Mouse (Mus musculus): ENCODE measurements around the gene Irf2bpl. TPM values are rescaled to one million over a fixed set of nuclear protein-coding genes. Genes with fewer than 3 reads are reported as not detected.
A peak's percentile ranks its signal among the peaks of the same experiment; 100 is the strongest.

Irf2bpl gene
- polyA plus RNA-seq, 1 experiment from 2014 or later, result 53.9 TPM

- 63% methylated on average over 10 of the region's 10 CpGs for WGBS
- H3K9me3 ChIP-seq, result no peaks in the 10 kb centered on the region
- no peak overlapping the region for H3K4me2 ChIP-seq (replicated peaks)
- peaks cover 15% of the 10 kb centered on the region for H3K4me1 ChIP-seq
- no peak for ATAC-seq (ENCODE audit: insufficient number of reproducible peaks, insufficient read depth, low FRiP score, low TSS enrichment)
- H3K27me3 ChIP-seq, result no peaks in the 10 kb centered on the region
- no peaks in the 10 kb centered on the region for H3K36me3 ChIP-seq
- no peak overlapping the region for H3K4me3 ChIP-seq
- H3K27ac ChIP-seq, result no peak overlapping the region
- H3K9ac ChIP-seq, result no peak overlapping the region
These were observed 34.5 kb downstream of the Irf2bpl start for GRCm38 (mm10) chr12:86849945-86850626.

DNA sequence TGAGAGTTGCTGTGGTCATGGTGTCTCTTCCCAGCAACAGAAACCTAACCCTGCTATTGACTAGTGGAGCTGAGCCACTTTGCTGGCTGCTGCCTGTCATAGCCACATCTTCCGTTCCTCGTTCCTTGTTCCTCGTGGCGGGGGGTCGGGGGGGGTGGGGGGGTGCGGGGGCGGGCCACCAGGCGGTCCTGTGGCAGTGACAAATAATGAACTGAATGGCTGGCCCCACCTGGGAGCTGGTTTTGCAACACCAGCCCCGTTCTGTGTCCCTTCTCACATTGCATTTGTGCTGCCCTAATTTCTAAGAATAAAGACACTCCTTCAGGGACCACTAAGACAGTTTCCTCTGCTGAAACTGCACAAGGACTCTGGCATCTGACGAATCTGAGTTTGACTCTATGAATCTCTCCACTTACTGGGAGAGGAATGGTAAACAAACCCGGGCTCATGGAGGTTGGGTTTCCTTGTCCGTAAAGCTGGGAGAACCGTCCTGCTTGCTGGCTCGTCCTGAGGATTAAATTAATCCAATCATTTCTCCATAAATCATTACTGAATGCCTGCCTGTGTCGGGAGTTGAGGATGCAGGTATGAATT is 41.6 kb downstream of the Irf2bpl start:
- no peaks in the 10 kb centered on the region for H3K27me3 ChIP-seq
- peaks cover 18% of the 10 kb centered on the region; the same call in 1 of the 2 replicates for H3K4me1 ChIP-seq
- no peak overlapping the region for H3K4me3 ChIP-seq
- H3K9me3 ChIP-seq, result no peaks in the 10 kb centered on the region
- H3K9ac ChIP-seq, result no peak overlapping the region
- H3K4me2 ChIP-seq (replicated peaks), result no peak overlapping the region
- 22% methylated on average over 15 of the region's 15 CpGs for WGBS
- no peaks in the 10 kb centered on the region for H3K36me3 ChIP-seq
- no peak for ATAC-seq (ENCODE audit: insufficient number of reproducible peaks, insufficient read depth, low FRiP score, low TSS enrichment)
- 0 out of 2 replicates have a peak overlapping the region, but pooled peaks have one; percentile 46 for H3K27ac ChIP-seq

DNA sequence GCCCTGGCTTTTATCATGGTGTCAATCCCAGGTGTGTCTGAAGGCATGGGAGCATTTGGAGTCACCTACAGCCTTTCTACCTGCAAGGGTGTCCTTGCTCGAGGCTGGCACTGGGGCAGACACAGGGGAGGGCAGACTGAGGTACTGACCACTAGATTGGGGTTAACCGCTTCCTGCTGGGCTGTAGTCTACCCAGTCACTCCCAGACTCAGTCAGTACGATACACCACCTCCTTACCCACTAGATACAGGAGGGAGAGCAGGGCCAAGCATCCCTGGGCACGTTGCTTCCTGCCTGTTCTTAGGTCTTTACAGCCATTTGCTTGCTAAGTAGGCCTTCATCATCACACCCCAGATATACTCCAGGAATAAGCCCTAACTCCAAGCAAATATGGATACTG is 44.1 kb downstream of the Irf2bpl start:
- Histone ChIP-seq H3K9ac (no peak overlapping the region), H3K27ac (no peak overlapping the region), H3K9me3 (no peaks in the 10 kb centered on the region), H3K4me2 (replicated peaks) (no peak overlapping the region), H3K4me3 (no peak overlapping the region), H3K4me1 (peaks cover 26% of the 10 kb centered on the region), H3K27me3 (no peaks in the 10 kb centered on the region), H3K36me3 (no peaks in the 10 kb centered on the region)
- 83% methylated on average over 4 of the region's 4 CpGs for WGBS
- ATAC-seq (ENCODE audit: insufficient number of reproducible peaks, insufficient read depth, low FRiP score, low TSS enrichment), result no peak

GRCm38 (mm10) chr12:86838181-86838580 is 46.4 kb downstream of the Irf2bpl start:
- no peaks in the 10 kb centered on the region for H3K9me3 ChIP-seq
- H3K4me2 ChIP-seq (replicated peaks), result no peak overlapping the region
- no peaks in the 10 kb centered on the region for H3K36me3 ChIP-seq
- H3K27me3 ChIP-seq, result no peaks in the 10 kb centered on the region
- H3K9ac ChIP-seq, result no peak overlapping the region
- 75% methylated on average over 2 of the region's 2 CpGs for WGBS
- 0 out of 2 replicates have a peak overlapping the region, but pooled peaks have one; percentile 17 for H3K27ac ChIP-seq
- H3K4me1 ChIP-seq, result peaks cover 27% of the 10 kb centered on the region
- ATAC-seq (ENCODE audit: insufficient number of reproducible peaks, insufficient read depth, low FRiP score, low TSS enrichment), result no peak
- H3K4me3 ChIP-seq, result no peak overlapping the region

GRCm38 (mm10) chr12:86836431-86837047 is 48.1 kb downstream of the Irf2bpl start:
- Histone ChIP-seq H3K27me3 (no peaks in the 10 kb centered on the region), H3K4me2 (replicated peaks) (no peak overlapping the region; the same call in 1 of the 2 replicates), H3K36me3 (no peaks in the 10 kb centered on the region), H3K9ac (no peak overlapping the region), H3K4me3 (no peak overlapping the region), H3K4me1 (peaks cover 35% of the 10 kb centered on the region), H3K9me3 (no peaks in the 10 kb centered on the region), H3K27ac (0 out of 2 replicates have a peak overlapping the region, but pooled peaks have one; percentile 19)
- WGBS, result 39% methylated on average over 23 of the region's 23 CpGs
- ATAC-seq (ENCODE audit: insufficient number of reproducible peaks, insufficient read depth, low FRiP score, low TSS enrichment), result peak; percentile 76; the same call in 1 of the 2 replicates

GRCm38 (mm10) chr12:86835899-86836298 is 48.7 kb downstream of the Irf2bpl start:
- H3K4me3 ChIP-seq, result no peak overlapping the region
- peaks cover 35% of the 10 kb centered on the region for H3K4me1 ChIP-seq
- 84% methylated on average over 3 of the region's 3 CpGs for WGBS
- no peak for ATAC-seq (ENCODE audit: insufficient number of reproducible peaks, insufficient read depth, low FRiP score, low TSS enrichment)
- no peak overlapping the region for H3K4me2 ChIP-seq (replicated peaks)
- no peak overlapping the region for H3K9ac ChIP-seq
- no peaks in the 10 kb centered on the region for H3K36me3 ChIP-seq
- H3K9me3 ChIP-seq, result no peaks in the 10 kb centered on the region
- H3K27me3 ChIP-seq, result no peaks in the 10 kb centered on the region
- no peak overlapping the region for H3K27ac ChIP-seq

DNA sequence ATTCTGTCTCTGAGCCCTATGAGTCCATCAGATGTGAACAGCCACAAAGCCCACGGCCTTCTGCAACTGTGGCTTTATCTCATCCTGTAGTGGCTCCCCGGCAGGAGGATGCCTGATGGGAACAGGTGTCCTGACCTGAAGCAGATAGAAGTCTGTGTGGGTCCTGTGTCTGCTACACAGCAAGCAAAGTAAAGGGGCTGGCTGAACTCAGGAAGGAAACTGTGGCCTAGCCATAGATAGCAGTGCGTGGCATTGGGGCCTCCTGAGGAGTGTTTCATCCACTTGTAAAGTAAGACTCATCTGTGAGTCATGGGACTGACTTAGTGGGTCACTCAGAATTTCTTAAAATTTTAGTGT is 50.2 kb downstream of the Irf2bpl start:
- Histone ChIP-seq H3K27ac (no peak overlapping the region), H3K4me2 (replicated peaks) (no peak overlapping the region), H3K9ac (no peak overlapping the region), H3K9me3 (no peaks in the 10 kb centered on the region), H3K4me3 (no peak overlapping the region), H3K4me1 (peaks cover 44% of the 10 kb centered on the region), H3K36me3 (no peaks in the 10 kb centered on the region), H3K27me3 (no peaks in the 10 kb centered on the region)
- 86% methylated on average over 3 of the region's 3 CpGs for WGBS
- ATAC-seq (ENCODE audit: insufficient number of reproducible peaks, insufficient read depth, low FRiP score, low TSS enrichment), result no peak

- Histone ChIP-seq H3K4me3 (no peak overlapping the region), H3K9me3 (no peaks in the 10 kb centered on the region), H3K27ac (no peak overlapping the region), H3K9ac (no peak overlapping the region), H3K36me3 (no peaks in the 10 kb centered on the region), H3K4me2 (replicated peaks) (no peak overlapping the region), H3K4me1 (peaks cover 41% of the 10 kb centered on the region), H3K27me3 (no peaks in the 10 kb centered on the region)
- no peak for ATAC-seq (ENCODE audit: insufficient number of reproducible peaks, insufficient read depth, low FRiP score, low TSS enrichment)
- WGBS, result 66% methylated on average over 6 of the region's 6 CpGs
These were observed 50.7 kb downstream of the Irf2bpl start for GRCm38 (mm10) chr12:86833711-86834415.

DNA sequence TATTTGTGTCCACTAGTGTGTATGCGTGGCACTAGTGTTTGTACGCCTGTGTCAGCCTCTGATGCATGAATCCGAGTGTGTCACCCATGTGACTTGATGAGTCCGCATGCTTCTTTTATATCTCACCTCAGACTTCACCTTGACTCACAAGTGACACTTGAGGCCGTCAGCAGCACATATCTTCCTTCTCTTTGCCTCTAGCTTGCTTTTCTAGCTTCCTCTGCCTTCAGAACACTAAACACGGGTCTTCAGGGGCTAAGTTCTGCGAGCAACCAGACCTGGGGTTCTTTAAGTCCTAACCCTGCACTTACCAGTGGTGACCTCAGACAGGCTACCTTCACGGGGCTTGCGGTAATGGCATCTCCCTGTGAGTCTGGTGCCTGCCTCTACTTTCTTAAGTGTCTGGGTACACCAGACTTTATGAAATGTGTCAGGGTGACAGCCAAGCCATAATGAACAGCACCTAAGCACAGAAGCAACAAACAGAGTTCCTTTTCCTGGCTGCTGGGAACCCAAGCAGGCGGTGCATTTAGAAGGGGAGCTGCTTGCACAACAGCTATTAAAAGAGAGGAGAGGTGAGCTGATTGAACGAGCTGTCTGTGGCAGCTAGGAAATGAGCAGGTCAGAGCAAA is 51.9 kb downstream of the Irf2bpl start:
- Histone ChIP-seq H3K27me3 (no peaks in the 10 kb centered on the region), H3K4me1 (peaks cover 34% of the 10 kb centered on the region), H3K27ac (peak overlapping the region; percentile 69), H3K4me2 (replicated peaks) (peak overlapping the region; percentile 35; the same call in 1 of the 2 replicates), H3K9ac (peak overlapping the region; percentile 21; the same call in 1 of the 2 replicates), H3K36me3 (no peaks in the 10 kb centered on the region), H3K9me3 (no peaks in the 10 kb centered on the region), H3K4me3 (no peak overlapping the region)
- 59% methylated on average over 11 of the region's 11 CpGs for WGBS
- no peak for ATAC-seq (ENCODE audit: insufficient number of reproducible peaks, insufficient read depth, low FRiP score, low TSS enrichment)

DNA sequence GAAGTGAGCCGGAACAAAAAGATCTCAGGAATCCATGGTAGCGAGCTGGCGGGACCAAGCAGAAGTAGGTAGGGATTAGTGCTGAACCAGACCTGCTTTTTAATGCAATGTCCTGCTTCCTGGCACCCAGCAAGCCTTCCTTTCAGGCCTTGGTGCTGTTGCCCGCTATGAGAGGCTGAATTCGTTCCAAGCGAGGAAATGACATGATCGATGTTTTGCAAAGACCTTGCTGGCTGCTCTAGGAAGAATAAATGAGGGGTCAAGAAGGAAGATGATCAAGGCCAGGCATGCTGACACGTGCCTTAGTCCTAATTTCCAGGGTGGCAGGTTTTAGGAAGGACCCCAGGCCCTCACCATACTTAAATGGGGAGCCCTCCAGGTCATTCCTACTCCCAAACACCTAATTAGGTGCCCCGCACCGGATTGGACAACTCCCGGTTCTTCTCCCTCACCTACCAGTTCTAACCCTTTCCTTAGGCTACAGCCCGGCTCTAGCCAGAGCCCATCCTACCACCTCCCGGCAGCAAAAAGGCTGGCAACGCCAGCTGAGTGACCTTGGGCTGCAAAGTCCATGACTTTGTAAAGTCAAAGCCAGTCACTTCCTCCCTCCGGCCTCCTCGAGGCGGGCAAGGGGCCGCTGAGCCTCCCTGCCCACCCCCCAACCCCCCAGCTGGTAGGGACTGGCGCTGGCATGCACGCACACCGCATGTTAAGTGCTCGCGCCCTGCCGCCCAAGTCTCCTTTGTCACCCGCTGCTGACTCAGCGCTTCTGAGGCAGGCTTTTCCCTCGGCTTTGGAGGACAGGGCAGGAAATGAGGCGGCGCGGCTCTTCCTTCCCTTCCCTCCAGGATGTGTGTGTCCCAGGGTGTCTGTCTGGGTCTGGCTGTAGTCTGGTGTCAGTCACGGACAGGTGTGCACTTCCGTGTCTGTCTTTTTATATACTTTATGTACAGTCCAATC is 52.7 kb downstream of the Irf2bpl start:
- Histone ChIP-seq H3K36me3 (no peaks in the 10 kb centered on the region), H3K9ac (peak overlapping the region; percentile 21; the same call in 1 of the 2 replicates), H3K9me3 (no peaks in the 10 kb centered on the region), H3K4me3 (no peak overlapping the region), H3K27ac (peak overlapping the region; percentile 69), H3K4me1 (peaks cover 38% of the 10 kb centered on the region), H3K4me2 (replicated peaks) (peak overlapping the region; percentile 35), H3K27me3 (no peaks in the 10 kb centered on the region)
- WGBS, result 30% methylated on average over 32 of the region's 32 CpGs
- 0 out of 2 replicates have a peak, but pooled peaks have one; percentile 22 for ATAC-seq (ENCODE audit: insufficient number of reproducible peaks, insufficient read depth, low FRiP score, low TSS enrichment)

Measured in embryonic facial prominence, embryonic 12.5 days (tissue).